Mouse (Mus musculus): ENCODE data around the gene Piezo1.
A peak's percentile ranks its signal among the peaks of the same experiment; 100 is the strongest.

Gene Piezo1

DNA sequence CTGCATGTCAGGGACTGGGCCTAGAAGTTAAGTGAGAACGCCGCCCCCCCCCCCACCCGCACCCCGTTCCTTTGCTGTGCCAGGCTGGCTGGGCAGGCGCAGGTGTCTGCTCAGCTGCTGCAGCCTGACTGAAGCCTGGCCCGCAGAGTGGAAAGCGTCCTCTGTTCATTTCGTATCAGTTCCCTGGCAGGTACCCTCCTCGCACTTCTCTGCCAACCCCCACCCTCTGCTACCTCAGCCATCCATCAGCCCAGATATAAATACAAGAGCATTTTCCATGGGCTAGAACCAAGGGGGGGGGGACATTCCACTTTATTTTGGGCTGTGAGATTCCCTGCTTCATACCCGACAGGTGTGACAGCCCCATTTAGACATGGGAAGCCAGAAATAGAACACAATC lies 99.0 kb downstream of the Piezo1 start:
- DNase-seq = no peak

DNA sequence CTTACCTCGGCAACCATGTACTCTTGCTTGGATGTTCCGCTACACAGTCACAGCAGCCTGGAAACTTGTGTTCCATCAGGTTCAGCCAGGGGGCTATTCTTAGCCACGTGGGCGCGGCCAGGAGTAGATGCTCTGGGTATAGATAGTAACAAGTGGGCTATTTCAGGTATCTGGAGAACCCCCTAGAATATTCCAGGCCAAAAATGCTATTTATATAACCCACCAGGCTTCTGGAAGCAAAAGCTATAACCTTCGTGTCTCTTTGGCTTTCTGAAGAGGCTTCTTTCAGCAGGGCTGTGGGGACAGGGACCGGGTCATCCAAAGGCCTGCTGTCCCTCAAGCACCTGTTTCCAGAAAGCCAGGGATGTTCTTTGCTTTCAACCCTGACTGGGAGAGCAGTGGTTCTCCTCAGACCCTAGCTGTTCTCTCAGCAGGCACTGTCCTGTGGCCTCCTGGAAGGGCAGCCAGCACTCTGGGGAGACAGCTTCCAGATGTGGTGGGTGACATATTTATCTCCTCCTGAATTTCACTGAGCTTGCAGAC lies 99.9 kb downstream of the Piezo1 start:
- DNase-seq = no peak

DNA sequence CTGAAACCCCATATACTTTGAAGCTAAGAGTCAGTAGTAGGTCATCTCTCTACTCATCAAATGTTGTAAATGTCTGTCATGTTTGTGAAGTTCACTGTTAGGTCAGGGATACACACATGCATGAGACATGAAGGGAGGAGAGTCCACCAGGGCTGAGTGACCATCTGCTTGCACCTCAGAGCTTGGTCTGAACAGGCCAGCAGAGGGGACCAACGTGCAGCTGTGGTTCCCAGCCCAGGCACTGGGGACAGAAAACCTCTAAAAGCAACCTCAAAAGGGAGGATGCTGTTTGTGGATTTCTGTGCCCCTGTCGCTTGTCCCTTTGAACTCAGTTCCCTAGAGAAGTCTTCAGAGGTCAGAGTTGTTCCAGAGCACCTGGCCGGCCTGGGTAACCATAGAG lies 105.9 kb downstream of the Piezo1 start:
- peak in 1 of 2 experiments; percentile 46 for DNase-seq

DNA sequence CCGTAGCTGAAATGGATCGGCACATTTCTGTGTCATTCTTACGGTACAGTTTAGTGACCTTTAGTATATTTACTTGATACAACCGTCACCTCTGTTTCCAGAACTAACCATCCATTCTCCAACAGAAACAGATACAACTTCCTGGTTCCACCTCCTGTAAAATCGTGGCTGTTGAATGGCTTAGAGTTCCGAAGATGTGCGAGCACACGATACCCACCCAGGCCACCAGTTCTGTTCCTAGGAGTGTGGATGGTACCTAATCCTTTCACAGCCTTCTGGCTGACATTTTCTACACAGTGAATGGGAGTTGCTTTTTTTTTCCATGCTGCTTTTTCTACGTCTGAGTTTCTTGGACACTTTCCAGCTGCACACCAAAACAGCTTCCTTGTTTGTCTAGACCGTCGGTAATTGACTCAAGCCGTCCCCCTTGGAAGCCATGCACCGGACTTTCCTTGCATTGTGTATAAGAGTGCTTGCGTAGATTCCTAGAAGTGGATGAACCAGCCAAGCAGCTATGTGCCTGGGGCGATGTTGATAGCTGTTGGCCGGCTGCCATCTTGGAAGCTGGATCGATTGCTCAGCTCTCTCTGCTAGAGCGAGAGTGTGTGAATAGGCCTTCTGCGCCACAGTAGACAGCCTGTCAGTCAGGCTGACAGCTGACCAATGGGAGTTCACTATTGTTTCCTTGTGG lies 106.9 kb downstream of the Piezo1 start:
- DNase-seq = peak; percentile 84 to 90

- peak; percentile 99 for DNase-seq
Measured at GRCm38 (mm10) chr8:122443262-122444006, 107.7 kb downstream of the Piezo1 start, which contains the start of gene Mvd. Mvd (minus strand) TSS chr8:122443422.

DNA sequence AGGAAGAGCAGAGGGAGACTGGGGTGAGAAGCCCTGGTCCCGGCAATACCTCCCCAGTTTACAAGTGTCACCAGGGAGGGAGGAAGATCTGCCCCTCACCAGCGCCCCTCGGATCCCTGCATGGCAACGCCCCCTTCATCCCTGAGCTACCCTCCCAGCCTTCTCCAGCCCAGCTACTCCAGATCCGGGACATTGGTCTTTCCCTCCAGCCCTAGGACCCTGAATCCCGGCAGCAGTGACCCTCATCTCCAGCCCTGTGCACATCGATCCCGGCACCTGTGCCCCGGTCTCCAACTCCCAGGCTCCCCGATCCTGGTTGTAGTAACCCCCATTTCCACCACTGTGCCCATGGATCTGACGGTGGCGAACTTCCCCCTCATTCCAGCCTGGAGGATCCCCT lies 108.3 kb downstream of the Piezo1 start:
- no peak for DNase-seq

DNA sequence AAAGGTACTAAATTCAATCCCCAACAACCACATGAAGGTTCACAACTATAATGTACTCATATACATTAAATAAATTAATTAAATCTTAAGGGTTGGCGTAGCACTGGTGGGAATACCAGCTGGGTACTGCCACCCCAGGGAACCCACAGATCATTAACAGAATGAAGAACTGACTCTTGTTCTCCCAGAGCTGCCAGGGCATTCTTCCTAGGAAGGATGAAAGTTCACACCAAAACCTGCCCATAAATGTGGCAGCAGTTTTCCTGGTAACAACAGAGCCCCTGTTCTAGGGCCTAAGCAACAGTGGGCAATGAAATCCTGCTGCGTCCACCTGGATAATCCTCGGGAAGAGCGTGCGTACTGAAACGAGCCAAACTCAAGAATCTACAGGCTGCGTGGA lies 108.8 kb downstream of the Piezo1 start:
- no peak for DNase-seq

DNA sequence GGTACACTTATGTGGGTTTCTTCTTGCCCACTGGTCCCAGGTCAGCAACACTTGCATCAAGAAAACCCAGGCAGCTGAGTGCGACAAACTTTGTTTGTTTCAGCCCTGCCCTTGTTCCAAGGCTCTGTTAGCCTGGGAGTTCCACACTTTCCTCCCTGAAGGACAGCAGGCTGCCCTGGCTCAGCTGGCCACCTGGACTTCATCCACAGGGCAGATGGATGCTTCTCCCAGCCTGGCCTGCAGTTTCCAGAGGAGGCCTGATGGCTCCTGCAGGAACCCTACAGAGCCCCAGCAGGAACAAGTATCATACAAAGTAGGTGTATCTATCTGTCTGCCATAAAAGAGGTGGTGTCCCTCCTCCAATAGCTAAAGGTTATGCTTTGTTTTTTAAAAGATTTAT lies 109.8 kb downstream of the Piezo1 start:
- DNase-seq = no peak

- DNase-seq = no peak
Measured at GRCm38 (mm10) chr8:122439336-122439735, 111.8 kb downstream of the Piezo1 start.

- DNase-seq = peak in 1 of 2 experiments; percentile 46
Measured at GRCm38 (mm10) chr8:122437708-122438331, 113.3 kb downstream of the Piezo1 start.

GRCm38 (mm10) chr8:122436586-122437125 lies 114.5 kb downstream of the Piezo1 start:
- no peak for DNase-seq

GRCm38 (mm10) chr8:122436146-122436545 lies 115.0 kb downstream of the Piezo1 start:
- no peak for DNase-seq

- no peak for DNase-seq
Measured at GRCm38 (mm10) chr8:122435375-122435774, 115.8 kb downstream of the Piezo1 start.

GRCm38 (mm10) chr8:122433269-122433905 lies 117.7 kb downstream of the Piezo1 start:
- DNase-seq = peak in 1 of 2 experiments; percentile 63

DNA sequence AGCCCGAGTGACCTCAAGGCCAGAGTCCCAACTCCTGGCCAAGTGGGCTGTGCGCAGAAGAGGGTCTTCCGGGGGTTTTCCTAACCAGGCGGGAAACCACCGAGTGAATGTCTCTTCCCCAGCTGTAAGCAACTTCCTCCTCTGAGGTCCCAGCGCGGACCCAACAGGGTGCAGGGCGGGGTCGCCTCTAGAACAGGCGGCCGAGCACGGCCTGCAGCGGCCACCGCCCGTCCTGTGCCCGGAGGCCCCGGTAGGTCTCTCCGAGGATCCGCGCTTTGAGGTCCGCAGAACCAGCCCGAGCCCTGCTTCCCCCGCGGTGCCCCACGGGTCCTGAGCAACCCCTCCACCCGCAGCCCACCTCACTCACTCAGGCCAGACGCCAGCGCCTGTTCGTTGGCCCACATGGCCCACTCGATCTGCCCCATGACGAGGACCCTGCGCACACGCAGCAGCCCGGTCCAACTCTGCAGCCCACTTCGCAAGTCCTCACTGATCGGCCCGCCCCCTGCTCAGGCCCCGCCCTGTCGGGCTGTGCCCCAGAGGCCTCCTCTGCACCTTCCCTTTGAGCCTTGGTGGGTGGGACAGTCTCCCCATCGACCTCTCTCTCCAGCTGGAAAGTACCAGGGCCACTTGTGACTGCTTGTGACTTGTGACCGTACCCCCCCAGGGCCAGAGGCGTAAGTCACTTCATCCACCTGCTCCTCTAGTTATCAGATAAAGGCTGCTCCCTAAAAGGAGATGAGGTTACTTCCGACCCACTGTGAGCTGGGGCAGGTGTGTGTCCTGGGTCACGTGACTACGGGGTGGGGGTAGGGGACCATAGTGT lies 118.5 kb downstream of the Piezo1 start, which contains the start of gene Cyba:
TSS of gene Cyba (minus strand) at position 488 of the 826 bp plus-strand sequence.
- peak; percentile 84 to 91 for DNase-seq
